Mouse (Mus musculus) activated CD4-positive, CD25-positive, alpha-beta regulatory T cell, adult 9 weeks (primary cell): ENCODE results near the gene Zfp967. TPM values are rescaled to one million over a fixed set of nuclear protein-coding genes. Genes with fewer than 3 reads are reported as not detected.

Experiments
- polyA plus RNA-seq: library from polyadenylated mRNA; unstranded; fragments of 100-300 nt; shearing (Covaris generic); gene quantifications from one replicate; pipeline ENCODE4 v1.2.1, GENCODE M21; 2017

Zfp967 gene
- polyA plus RNA-seq = not detected

DNA sequence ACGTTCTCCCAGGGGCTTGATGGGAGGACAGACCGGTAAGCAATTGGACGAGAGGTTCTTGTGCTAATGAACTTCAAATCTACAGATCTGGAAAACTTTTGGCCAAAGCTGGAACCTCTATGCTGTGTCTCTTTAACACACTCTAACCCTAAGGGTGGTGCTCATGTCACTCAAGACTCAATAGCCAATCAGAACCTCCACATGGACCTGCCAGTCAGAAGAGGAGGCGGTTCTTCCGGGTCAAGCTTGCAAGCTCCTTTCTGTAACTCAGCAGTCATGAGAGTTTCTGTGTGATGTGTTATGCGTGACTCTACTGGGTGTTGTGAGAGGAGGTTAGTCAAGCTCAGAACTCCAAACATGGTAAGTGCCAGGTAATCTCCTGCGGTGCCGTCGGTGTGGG lies at the start of gene Zfp967:
Zfp967 (plus strand) TSS at position 301 of the 400 bp plus-strand sequence.

GRCm38 (mm10) chr2:176486683-176487082 lies 34.2 kb upstream of the Zfp967 start, which contains the start of gene Gm14434:
Gene Gm14434, minus strand, starts transcription at chr2:176486783.

Other genes with a start within 250 kb of the Zfp967 start
- gene Gm11009, start 201.6 kb upstream of the Zfp967 start, polyA plus RNA-seq = not detected
- gene Gm14435, start 97.5 kb upstream of the Zfp967 start, polyA plus RNA-seq = 14.2 TPM
- gene Gm14434, start 34.3 kb upstream of the Zfp967 start, polyA plus RNA-seq = 0.57 TPM
- gene Gm14308, start 115.3 kb downstream of the Zfp967 start, polyA plus RNA-seq = not detected
- gene Zfp973, start 149.5 kb downstream of the Zfp967 start, polyA plus RNA-seq = 8.5 TPM
- 11.1 TPM for gene Gm14305, start 187.3 kb downstream of the Zfp967 start, polyA plus RNA-seq